Mouse (Mus musculus) adrenal gland, adult (tissue): ENCODE results near the gene B4galt3.
A peak's percentile ranks its signal among the peaks of the same experiment; 100 is the strongest.

Experiments used
- DNase-seq, 2 experiments: peaks; one replicate each; pipeline ENCODE4 v3.0.0; 2022 to 2023; ENCODE audit warnings: low spot score in 1 of 2; ENCODE audit not compliant: inconsistent age in 2 of 2

Gene B4galt3

DNA sequence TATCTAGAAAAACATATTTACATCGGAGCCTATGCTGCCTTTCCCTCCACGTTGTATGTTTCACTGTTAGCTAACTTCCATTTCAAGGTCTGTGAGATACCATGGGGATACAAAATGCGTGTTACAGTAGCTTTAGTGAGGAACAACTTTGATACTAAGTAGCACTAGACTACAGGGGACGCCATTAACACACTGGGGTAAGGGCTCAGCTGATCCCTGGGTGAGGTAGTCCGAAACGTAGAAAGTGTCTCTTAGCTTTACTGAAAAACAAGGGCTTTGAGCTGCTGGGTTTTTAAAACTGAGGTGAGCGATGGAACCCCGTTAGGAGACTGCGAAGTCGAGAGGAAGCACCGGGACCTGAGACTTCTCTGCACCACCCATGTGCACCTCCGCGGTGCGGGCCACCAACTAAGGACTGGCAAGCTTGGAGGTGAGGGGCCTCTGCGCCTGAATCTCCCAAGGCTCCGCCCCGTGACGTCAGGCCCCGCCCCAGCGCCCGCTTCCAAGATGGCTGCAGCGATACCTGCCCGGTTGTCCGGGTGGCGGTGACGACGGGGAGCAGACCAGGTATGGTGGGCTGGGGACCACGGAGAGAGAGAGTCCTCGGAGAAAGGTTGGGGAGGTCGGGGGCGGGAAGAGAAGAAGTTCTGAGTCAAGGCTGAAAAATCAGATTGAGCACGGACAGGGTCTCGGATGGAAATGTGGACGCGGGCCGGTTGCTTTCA, at the start of gene B4galt3:
Gene B4galt3 (plus strand): TSS at position 481 of the 725 bp plus-strand sequence.
- peak; percentile 96 to 99 for DNase-seq

DNA sequence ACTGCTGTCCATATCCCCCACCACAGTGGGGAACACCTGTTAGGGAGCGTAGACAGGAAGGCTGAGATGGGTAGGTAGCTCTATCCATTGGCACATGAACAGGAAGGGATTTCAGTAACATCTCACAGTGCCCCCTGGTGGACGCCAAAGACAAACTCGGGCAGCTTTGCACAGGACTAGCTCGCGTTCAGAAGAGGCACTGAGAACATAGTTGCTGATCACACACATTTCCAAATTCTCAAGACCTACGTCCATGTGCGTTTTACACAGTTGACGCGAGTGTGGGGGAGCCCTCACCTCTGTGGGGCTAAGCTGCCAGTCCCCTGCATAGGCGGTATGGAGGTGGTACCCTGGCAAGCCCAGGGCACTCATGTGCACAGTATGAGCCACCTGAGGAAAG, 49.3 kb upstream of the B4galt3 start:
- peak; percentile 87 to 95 for DNase-seq

DNA sequence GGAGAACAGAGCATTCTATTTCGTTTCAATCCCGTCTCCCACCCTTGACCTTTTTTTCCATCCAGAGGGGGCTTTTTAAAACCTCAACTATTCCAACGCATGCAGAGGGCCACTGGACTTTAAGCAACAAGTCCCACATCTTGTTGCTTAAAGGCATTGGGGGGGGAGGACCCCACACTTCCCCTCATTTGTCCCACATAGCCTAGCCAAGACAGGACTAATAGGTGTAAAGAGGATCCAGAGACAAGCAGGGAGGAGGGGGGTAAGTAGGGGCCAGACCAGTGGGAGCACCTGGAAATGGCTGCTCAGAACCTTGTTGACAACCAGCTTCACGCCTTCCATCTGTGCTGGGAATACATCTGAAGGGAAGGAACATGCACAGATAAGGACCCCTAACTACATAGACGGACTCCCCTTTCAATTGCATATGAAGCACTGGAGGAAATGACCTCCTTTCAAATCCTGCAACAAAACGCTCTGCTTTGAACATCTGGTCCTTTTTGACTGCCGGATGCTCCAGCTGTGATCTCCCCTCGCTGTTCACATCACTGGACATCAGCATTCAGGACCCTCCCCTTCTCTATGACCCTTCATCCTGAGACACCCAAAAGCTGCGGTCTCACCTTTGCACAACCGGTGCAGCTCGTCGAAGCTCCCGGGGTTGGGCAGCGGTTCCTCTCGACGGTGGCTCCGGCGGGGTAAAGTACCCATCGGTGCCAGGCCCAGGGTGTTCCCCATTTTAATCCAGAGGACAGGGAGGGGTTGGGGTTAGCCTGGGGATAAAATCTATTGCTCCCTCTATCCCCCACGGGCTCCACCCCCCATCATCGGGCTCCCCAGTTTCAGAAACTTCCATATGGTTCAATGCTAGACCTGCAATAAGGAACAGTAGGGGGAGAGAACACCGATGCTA, 48.6 kb upstream of the B4galt3 start:
- peak in 1 of 2 experiments; percentile 68 for DNase-seq

DNA sequence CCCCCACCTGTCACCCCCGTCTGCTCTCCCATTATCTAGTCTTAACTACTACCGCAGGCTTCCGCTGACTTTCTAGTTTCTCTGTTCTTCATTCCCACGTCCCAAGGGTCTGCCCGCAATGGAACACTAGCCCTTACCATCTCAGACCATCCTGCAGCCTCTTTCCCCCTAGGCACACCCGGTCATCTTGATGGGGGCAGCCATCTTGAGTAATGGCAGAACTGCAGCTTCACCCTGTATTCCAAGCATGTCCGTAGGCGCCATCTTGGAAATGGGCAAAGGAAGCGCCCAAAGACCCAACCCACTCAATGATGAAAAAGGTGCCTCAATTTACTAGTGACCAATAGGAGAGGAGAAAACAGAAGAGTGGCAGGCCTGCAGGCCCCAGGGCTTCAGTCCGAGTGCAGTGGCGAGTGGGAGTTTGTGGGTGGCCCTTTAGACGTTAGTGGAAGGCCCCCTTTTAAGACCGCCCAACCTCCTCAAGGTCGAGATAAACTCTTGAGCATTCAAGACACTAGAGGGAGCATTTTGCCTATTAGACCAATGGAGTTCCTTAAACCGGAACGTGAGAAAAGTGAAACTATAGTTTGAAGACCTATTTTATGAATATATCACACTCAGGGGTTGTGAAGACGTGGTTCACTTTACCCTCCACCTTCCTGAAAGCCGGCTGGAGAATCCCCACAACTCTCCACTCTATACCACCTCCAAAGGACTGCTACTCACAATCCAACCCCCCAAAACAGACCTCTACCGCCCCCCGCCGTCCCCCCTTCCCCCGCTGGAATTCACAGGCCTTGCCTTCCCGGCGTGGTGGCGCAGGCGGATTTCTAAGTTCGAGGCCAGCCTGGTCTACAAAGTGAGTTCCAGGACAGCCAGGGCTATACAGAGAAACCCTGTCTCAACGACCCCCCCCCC, 47.6 kb upstream of the B4galt3 start, which contains the start of gene Tomm40l:
Gene Tomm40l (minus strand): TSS at position 277 of the 918 bp plus-strand sequence.
- DNase-seq = peak; percentile 97 to 98

- peak; percentile 41 to 73 for DNase-seq
Observed at GRCm38 (mm10) chr1:171223168-171223567, 47.0 kb upstream of the B4galt3 start.

GRCm38 (mm10) chr1:171223796-171224195, 46.3 kb upstream of the B4galt3 start:
- DNase-seq = peak; percentile 89 to 93

DNA sequence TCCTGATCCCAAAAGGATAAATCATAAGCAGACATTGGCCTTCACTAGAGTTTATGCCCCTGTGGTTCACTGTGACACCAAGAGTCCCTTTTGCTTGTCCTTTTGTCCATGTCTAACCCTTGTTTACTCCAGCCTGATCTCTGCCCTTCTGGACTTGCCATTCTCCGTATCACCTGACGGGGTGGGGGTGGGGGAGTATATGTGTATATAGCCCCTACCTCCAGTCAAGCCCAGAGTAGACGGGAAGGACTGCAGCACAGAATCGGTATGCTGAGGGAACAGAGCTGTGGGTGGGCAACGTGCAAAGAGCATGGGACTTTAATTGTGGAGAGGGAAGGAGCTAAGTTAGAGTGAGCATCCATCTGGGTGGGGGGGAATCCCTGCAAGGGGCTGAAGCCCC, 45.3 kb upstream of the B4galt3 start, which contains the start of gene Apoa2:
Gene Apoa2 (plus strand): TSS at position 198 of the 400 bp plus-strand sequence.
- no peak for DNase-seq

- no peak for DNase-seq
Observed at GRCm38 (mm10) chr1:171226780-171227179, 43.3 kb upstream of the B4galt3 start.

DNA sequence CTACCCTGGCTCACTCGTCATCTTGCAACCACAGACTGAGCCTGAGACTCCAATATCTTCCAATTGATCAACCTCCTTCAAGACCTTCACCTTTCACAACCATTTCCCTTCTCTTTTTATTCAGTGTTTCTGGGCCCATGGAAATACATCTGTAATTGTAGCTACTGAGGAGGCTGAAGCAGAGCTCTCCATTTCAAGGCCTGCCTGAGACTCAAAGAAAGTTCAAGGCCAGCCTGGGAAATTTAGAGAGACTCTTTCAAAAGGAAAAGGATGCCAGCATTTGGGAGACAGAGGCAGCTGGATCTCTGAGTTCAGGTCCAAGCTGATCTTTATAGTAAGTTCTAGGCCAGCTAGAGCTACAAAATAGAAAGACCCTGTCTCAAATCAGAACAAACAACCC, 42.2 kb upstream of the B4galt3 start:
- peak; percentile 56 to 85 for DNase-seq

- peak; percentile 12 to 60 for DNase-seq
Observed at GRCm38 (mm10) chr1:171229750-171230149, 40.4 kb upstream of the B4galt3 start.

GRCm38 (mm10) chr1:171230215-171230614, 39.9 kb upstream of the B4galt3 start:
- DNase-seq = no peak

DNA sequence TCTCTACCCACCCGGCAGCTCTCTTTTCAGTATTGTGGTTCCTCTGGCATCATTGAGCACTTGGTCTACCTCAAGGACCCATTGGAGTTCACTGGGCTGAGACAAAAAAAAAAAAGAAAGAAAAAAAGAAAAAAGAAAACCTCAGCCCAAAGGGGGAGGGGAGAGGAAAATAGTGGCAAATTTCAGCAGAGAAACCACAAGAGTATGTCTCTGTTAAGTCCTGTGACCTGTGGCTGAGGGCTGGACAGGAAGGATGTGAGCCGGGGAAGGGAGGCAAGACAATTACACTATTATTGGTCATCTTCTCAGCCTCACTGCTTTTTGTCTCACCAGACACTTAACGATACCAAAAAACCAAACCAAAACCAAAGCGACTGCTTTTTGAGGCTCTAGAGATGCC, 38.3 kb upstream of the B4galt3 start:
- peak; percentile 14 to 63 for DNase-seq

DNA sequence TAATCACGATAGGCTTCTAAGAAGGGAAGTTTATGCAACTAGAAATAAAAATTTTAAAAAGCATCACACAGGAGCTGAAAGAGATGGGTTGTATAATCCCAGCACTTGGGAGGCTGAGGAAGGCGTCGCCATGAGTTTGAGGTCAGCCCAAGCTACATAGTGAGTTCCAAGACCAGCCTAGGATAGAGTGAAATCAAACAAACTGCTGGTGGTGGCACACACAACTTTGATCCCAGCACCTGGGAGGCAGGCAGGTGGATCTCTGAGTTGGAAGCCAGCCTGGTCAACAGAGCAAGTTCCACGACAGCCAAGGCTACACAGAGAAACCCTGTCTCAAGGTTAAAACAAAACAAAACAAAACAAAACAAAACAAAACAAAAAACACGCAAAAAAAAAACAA, 37.8 kb upstream of the B4galt3 start:
- peak in 1 of 2 experiments; percentile 35 for DNase-seq

DNA sequence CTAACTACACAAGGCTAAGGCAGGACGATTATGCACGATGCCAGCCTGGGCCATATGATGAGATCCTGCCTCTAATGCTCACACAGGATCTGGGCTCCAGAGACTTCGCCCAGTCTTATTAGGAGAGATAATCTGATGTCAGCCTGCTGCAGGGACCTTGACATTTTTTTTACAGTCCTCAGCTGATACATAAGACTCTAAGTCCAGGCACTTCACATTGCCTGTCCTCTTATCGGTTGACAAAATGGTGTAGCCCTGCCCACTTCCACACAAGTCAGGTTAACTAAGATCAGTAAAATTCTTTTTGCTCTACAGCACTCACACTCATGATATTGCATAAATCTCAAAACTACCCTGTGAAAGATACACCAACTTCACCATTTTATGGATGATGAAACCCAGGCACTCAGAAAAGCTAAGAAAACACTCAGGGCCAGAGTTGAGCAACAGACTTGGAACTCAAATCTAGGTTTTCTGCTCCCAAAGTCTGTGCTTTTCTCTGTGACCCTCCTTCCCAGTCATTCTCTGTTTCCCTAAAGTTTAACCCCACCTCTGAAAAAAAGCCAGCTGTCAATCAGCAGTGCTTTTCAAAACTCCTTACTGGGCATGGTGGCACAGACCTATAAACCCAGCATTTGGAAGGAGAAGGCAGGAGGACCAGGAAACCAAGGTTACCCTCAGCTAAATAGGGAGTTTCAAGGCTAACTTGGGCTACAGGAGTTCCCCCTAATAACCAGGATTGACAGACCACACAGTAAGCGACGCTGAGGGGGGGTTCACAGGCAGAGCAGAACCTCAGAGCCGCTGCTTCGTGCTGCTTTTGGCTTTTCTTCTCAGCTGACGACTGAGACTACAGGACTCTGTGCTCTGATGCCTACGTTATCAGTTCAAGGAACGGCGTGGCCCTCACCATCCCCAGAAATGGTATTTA, 37.1 kb upstream of the B4galt3 start:
- DNase-seq = peak; percentile 64 to 89

GRCm38 (mm10) chr1:171234126-171234525, 36.0 kb upstream of the B4galt3 start, which contains the start of gene Fcer1g:
Fcer1g (minus strand) TSS chr1:171234365.
- DNase-seq = peak; percentile 51 to 64

GRCm38 (mm10) chr1:171234538-171234937, 35.6 kb upstream of the B4galt3 start:
- no peak for DNase-seq

DNA sequence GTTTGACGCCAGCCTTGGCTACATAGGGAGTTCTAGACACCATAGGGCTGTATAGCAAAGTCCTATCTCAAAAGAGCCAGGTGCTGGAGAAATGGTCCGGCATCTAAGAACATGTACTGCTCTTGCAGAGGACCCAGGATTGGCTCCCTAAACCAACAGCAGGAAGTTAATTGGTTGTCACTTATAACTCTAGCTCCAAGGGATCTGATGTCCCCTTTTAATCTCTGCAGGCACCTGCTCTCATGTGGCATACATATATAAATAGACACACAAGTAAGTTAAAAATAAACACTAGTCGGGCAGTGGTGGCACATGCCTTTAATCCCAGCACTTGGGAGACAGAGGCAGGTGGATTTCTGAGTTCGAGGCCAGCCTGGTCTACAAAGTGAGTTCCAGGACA, 34.3 kb upstream of the B4galt3 start:
- DNase-seq = no peak

DNA sequence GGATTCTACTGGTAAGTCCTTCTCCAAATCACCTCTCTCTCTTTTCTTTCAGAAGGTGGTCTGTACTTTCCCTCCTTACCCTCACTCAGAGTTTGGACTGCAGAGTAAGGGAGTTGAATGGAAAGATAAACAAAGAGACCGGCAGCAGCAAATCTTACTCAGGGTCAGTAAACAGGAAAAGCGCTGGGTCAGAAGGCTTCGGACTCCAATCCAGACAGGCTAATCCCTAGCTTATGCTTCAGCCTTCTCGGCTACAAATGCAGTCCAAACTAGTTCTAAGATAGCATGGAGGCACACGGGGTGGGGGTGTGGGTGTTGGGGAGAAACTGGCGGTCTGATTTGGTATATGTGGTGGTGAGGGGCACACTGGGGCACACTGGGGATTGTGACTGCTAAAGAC, 32.7 kb upstream of the B4galt3 start:
- no peak for DNase-seq

DNA sequence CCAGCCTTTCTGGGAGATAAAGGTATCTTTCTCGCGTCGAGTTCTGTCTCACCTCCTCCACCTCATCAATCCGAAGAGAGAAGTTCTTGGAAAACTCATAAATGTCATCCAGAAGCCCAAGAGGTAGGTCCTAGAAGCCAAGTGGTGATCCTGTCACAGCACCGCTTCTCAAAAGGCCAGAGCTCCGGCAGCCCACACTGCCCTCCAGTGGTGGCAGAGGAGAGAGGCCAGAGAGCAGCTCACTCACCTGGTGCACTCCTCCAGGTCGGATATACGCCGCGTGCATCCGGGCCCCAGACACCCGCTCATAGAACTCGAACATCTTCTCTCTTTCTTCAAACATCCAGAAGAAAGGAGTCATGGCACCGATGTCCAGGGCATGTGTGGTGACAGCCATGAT, 31.7 kb upstream of the B4galt3 start:
- peak; percentile 82 to 91 for DNase-seq
